Mouse (Mus musculus) embryonic fibroblast, embryonic 13.5 days (primary cell): ENCODE measurements around the gene Itih2.

Experiments
- CTCF ChIP-seq: IDR thresholded peaks from 2 replicates; pipeline ENCODE4 v1.5.1; 2011; ENCODE audit warnings: mild to moderate bottlenecking, control low read depth, low read length, moderate library complexity, borderline replicate concordance; ENCODE audit not compliant: insufficient read depth
- POLR2A ChIP-seq: IDR thresholded peaks from 2 replicates; pipeline ENCODE4 v1.6.1; 2011; ENCODE audit warnings: low read depth, mild to moderate bottlenecking, control low read depth, low read length, moderate library complexity

DNA sequence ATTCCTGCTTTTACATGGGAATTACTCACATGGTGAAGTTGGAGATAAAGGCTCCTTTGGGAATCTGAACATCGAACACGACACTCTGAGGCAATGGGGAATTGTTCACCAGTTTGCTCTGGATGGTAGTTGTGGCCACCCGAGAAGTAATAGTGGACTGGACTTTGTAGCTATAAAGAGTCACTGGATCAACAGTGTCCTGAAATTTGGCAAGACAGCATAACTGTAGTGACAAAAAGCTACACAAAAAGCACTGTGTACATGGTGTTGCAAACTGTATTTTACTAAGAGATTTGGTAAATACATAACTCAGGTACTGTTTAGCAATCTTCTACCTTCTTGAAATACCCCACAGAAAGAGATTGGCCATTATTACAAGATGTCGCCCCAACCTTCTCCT, 5.1 kb downstream of the Itih2 start:
- TF ChIP-seq CTCF (no peak), POLR2A (no peak)
